Mouse (Mus musculus) brain, embryonic 14.5 days (tissue): ENCODE data around the gene Slc38a1. TPM values are rescaled to one million over a fixed set of nuclear protein-coding genes. Genes with fewer than 3 reads are reported as not detected.

Source experiments
- DNase-seq: peaks from one replicate; pipeline ENCODE4 v3.0.0-alpha.2; 2011; ENCODE audit warnings: low read depth
- CTCF ChIP-seq: fragments of 200-500 bp; IDR thresholded peaks from 2 replicates; pipeline ENCODE4 v1.5.1; 2012; ENCODE audit warnings: inconsistent platforms, mild to moderate bottlenecking, moderate library complexity, borderline replicate concordance; ENCODE audit not compliant: insufficient read depth, insufficient read length; ENCODE audit errors: extremely low read depth
- POLR2A ChIP-seq: fragments of 200-500 bp; IDR thresholded peaks from 2 replicates; pipeline ENCODE4 v1.6.1; 2012; ENCODE audit warnings: mild to moderate bottlenecking, inconsistent platforms, borderline replicate concordance; ENCODE audit not compliant: poor library complexity, insufficient read depth, insufficient read length, severe bottlenecking; ENCODE audit errors: extremely low read depth
- polyA plus RNA-seq: library from polyadenylated mRNA; depleted of rRNA; stranded (reverse); fragments of >200 nt; gene quantifications from 2 replicates; pipeline ENCODE4 v1.2.3, GENCODE M21; 2012

Slc38a1 gene
- polyA plus RNA-seq, 1 experiment, result 133 TPM

DNA sequence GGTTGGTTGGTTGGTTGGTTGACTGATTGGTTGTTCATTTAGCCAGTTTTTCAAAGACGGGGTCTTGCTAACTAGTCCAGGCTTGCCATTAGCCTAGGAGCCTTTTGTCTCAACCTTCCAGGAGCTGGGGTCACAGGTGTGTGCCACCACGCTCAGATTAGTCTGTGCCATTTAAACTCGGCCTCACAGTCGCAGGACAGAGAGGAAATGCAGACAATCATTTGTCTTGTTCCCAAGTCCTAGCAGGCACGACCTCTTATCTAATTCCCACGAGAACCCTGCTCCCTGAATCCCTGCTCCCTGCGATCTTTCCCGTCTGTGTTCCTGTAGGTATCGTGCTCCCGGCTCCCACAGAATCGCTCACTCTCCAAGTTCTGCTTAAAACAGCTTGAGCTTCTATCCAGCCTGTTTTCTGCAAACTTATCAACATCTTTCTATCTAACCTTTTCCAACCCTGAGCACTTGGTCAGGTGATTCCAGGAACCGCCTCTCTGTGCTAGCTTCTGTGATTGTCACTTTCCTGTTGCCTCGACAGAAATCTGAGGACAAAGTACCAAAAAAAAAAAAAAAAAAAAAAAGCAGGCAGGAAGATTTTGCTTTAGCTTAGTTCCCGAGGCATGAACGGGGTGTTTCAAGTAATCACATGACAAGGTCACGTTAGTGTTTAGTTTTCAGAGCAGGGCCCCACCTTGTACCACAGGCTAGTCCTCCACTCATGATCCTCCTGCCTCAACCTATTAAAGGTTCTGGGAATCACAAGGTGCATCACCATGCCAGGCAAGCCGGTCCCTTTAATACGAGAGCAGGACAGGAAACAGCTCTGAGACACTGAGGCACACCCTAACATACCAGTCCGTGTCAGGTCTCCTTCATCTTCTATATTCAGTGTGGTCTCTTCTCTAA, 36.4 kb upstream of the Slc38a1 start:
- TF ChIP-seq POLR2A (no peak), CTCF (no peak)

DNA sequence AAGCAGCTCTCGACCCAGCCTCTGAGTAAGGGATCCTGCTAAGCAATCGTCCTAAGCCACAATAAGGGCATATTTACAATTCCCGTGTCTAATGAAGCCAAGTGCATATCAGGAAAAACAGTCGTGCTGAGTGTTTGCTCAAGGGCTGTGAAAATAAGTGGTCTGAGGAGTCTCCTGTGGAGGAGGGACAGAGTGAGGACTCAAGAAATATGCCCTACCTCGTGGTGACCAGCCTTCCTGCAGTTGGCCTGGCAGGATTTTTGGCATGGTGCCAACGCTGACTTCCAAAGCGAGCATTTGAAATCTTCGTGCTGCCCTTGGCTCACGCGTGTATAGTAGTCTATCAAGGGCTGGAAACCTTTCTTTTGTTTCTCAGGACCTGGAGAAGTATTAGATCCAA, 33.8 kb upstream of the Slc38a1 start:
- TF ChIP-seq POLR2A (no peak), CTCF (no peak)
- DNase-seq, result peak; percentile 67

More for the DNA sequence above, 36.4 kb upstream of the Slc38a1 start:
- DNase-seq, result no peak

DNA sequence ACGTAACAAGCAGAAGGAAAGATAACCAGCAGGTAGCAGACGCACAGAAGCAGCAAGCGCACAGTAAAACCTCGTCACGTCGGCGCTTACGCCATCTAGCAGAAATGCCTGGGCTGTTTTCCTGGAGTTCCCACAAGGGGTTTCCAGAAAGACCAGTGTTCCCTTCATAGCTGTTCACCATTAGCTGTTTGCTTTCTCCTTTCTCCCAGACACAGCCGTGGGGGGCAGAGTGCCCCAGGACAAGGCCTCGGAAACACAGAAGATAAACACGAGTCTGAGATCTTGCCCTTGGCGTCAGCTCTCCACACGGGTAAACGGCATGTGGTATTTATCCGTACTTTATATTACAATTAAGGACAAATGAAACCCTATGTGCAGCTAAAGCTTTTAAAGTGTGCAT, 33.0 kb upstream of the Slc38a1 start:
- TF ChIP-seq POLR2A, result no peak
- no peak for TF ChIP-seq CTCF
- no peak for DNase-seq

DNA sequence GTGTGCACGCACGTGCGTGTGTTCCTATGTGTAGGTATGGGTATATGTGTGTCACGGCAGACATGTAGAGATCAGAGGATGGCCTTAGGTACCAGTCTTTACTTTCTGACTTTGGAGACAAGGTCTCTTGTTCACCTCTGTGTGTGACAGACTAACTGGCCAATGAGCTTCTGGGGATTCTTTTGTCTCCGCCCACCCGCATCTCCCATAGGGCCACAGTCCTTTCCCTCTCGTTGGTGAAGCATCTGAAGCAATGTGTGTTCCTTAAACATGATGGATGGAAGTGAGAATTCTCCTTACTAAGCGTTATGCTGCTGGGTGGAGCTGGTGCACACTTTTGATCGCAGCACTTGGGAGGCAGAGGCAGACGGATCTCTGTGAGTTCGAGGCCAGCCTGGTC, 32.3 kb upstream of the Slc38a1 start:
- no peak for DNase-seq
- TF ChIP-seq CTCF (no peak), POLR2A (no peak)

DNA sequence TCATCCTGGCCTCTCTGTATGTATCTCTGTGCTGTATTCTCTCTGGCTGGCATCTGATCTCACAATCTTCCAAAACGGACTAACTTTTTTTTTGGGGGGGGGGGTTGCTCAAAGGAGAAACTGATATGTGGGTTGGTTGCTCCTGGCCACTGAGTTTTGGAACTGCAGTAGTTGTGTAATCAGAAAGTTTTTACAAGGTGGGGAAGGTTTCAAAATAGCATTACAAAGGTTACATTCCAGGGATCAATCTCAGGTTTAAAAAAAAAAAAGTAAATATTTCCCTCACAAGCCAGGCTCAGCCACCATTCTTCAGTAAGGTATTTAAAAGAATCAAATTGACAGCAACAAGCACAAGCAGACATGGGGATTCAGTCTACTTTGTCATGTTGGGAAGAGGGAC, 31.4 kb upstream of the Slc38a1 start:
- DNase-seq, result no peak
- TF ChIP-seq CTCF, result no peak
- TF ChIP-seq POLR2A, result no peak

DNA sequence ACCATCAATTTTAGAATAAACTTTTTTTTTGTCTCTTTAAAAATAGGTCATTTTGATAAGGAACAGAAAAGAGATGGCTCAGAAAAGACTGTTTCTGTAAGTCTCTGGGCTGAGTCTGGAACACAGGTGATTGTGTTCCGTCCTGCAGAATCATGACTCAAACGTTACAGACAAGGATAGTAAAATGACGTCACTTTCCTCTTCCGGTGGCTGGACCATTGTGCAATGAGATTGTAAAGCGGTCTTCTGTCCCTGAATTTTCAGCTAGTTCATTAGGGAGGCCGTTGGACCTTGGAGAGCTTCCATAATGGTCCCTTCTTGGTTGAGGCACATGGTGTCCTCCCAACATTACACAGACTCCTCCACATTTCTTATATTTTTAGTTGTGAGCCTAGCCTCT, 27.0 kb upstream of the Slc38a1 start:
- no peak for DNase-seq
- no peak for TF ChIP-seq CTCF
- no peak for TF ChIP-seq POLR2A

DNA sequence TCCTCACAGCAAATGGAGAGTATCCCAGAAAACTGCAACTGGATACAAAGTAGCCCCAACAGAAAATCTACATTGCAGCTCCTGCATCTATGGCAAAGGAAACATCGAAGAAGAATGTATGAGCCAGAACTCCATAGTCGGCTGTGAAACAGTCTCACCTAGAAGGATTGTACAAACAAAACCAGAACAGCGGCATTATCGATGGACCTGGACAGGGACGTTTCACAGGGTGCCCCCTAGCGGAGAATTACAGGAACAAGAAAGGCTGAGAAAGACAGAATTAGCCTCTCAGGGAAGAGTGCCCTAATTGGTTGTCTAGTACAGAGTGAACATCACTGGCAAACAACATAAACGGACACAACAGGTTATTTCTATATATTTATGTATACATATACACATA, 23.9 kb upstream of the Slc38a1 start:
- TF ChIP-seq POLR2A (no peak), CTCF (peak; percentile 80; the same call in 1 of the 2 replicates)
- DNase-seq, result peak; percentile 86

DNA sequence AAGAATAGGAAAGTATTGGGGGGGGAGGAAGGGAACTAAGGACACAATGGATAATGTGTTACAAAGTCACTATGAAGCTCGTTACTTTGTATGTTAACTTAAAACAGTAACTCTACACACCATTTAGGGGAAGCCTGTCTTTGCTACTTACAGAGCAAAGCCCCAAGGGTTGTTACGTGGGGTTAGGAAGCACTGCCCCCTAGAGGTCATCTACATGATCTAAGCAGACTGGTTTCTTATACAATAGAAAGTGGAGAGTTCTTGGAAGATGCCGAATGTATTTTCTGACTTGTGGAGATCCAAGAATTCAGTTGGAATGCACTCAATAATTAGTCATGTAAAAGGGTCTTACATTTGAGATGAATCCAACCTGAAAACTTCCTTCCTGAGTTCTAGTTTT, 23.2 kb upstream of the Slc38a1 start:
- peak; percentile 95 for DNase-seq
- TF ChIP-seq POLR2A (no peak), CTCF (peak; percentile 75; the same call in 1 of the 2 replicates)

DNA sequence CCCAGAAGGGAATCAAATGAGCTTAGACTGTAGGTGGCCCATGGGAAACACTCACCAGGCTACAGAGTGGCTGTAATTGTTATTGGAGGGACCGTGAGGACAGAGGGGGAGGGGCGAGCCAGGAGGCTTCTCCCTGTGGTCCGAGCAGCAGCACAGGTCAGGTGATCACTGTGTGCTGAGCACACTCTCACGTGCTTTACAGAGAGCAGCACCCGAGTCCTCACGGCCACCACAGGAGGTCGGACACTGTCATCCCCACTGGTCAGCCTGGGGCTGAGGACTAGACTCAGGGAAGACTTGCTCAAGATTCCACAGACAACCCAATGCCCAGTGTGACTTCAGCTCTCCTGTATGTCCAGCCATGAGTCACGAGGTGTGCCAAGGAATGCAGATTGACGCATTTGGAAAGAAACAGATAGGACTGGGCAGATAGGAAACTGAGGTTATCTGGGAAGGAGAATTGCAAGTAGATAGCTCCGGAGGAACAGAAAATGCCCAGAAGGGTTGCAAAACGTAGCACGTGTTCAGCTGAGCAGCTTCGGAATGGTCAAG, 18.0 kb upstream of the Slc38a1 start:
- DNase-seq, result no peak
- no peak for TF ChIP-seq POLR2A
- TF ChIP-seq CTCF, result no peak

DNA sequence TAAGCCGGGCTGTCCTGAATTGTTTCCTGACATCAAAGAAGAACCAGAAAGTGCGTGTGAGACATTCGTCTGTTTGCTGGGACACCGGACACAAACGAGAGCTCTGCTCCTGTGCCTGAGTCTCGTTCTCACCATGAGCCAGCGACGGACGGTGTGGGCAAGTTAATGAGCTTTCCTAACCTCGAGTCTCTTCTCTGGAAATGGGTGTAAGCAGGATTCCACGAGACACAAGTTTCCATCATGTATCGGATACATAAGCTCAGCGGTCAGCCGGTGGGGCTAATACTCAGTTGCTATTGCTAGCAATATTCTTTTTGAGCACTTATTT, 15.5 kb upstream of the Slc38a1 start:
- TF ChIP-seq POLR2A, result no peak
- no peak for TF ChIP-seq CTCF

DNA sequence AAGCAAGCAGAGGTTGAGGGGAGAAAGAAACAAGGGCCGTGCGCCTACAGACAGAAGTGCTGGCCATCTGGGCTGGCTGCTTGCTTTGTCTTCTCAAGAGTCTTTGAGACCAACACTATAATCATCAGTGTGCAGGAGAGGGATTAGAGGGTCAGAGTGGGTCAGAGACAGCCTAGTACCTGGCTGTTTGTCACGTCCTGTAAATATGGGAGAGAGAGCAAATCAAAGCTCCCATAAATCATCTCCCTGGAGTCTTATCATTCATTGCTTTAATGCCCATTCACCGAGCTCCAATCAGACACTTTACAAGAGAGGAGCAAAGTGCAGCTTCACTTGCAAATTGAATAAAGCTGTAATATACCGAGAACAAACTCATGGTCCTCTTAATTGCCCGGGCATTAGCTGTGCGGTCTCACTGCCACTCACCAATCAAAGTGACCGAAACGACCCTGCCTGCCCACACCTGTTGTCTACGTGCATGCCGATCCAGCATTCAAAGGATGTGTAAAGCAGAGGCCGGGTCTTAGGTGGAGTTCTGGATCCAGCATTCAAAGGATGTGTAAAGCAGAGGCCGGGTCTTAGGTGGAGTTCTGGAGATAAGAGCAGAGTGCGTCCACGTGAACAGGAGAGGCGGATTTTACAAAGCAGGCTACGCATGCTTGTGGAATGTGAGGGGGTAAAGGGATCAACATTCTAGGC, 15.0 kb upstream of the Slc38a1 start:
- TF ChIP-seq POLR2A, result no peak
- TF ChIP-seq CTCF, result no peak
- DNase-seq, result no peak

More for the DNA sequence above, 15.5 kb upstream of the Slc38a1 start:
- DNase-seq, result no peak

DNA sequence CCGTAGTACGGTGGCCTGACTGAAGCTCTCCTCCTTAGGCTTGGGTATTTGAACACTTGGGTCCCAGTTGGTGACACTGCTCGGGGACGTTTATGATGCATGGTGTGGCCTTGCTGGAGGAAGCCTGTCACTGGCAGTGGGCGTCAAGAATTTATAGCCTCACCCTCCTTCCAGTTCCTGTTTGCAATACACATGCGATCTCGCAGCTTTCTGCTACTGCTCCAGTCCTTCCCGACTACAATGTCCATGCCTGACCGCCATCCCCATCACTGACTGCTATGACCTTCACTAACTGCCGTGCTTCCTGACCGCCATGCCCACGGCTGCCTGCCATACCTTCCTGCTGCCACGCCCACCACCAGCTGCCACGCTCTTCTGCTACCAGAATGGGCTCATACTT, 12.8 kb upstream of the Slc38a1 start:
- DNase-seq, result no peak
- TF ChIP-seq CTCF (no peak), POLR2A (no peak)

DNA sequence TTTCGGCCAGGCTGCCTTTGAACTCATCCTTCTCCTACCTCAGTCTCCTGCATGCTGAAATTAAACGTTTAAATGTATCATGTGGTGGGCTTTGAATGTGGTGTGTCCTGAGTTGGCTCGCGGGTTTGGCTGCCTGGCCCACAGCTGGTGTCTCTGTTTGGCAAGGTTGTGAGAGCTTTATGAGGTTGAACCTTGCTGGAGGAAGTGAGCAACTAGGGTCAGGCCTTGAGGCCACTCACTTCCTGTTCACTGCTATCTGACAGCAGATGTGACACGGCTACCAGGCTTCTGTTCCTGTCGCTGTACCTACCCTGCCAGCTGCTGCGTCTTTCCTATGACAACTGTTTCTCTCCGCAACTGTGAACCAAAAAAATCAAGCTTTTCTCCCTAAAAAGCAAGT, 12.0 kb upstream of the Slc38a1 start:
- DNase-seq, result no peak

DNA sequence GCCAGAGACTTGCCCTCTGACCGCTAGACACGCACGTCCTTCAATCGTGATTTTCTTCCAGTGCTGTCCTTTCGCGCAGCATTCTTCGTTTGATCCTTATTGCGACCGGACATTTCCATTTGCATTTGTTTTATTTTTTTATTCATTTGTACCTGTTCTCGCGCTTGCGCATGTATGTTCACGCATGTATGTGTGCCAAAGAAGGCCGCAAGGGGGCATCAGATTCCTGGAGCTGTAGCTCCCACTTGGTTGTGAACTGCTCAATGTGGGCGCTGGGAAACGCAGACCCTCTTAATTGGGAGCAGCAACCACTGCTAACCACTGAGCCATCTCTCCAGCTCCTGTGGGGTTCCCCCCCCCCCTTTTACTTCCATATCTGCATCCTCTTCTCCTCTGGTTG, 10.3 kb upstream of the Slc38a1 start:
- TF ChIP-seq CTCF (no peak), POLR2A (no peak)
- no peak for DNase-seq

More for the DNA sequence above, 12.0 kb upstream of the Slc38a1 start:
- no peak for TF ChIP-seq CTCF
- no peak for TF ChIP-seq POLR2A

DNA sequence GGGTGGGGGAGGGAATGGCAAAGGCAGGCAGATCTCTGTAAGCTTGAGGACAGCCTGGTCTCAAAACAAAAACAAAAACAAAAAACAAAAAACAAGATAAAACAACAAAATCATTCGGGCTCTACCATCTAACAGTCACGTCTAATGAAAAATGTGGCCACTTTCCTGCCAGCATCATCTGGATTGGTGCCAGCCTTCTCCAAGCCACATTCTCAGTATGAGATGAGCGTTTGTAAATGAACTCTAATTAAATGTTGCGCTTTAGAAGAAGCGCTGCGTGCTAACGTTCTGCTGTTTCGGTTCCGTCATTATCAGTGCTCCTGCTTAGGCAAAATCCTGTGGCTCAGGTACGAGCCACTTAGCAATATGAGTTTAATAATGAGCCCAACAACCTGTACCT, 9.8 kb upstream of the Slc38a1 start:
- peak; percentile 87 for DNase-seq
- TF ChIP-seq POLR2A, result no peak
- TF ChIP-seq CTCF, result no peak
